Mouse (Mus musculus) liver, embryonic 12.5 days (tissue): ENCODE measurements around the gene Zfp385a. TPM values are rescaled to one million over a fixed set of nuclear protein-coding genes. Genes with fewer than 3 reads are reported as not detected.

Experiments
- ATAC-seq: fragments of 200-750 bp; cut with Nextera tagmentation; 2 replicates; pipeline ENCODE4 v1.8.0; 2017; ENCODE audit warnings: moderate number of reproducible peaks, mild to moderate bottlenecking, moderate library complexity
- H3K27ac ChIP-seq: fragments of 300-500 bp; sonication (generic); 2 replicates; pipeline ENCODE4 v1.5.1; 2016; ENCODE audit warnings: mild to moderate bottlenecking
- H3K27me3 ChIP-seq: fragments of 300-500 bp; sonication (generic); replicated peaks from 2 replicates; pipeline ENCODE4 v1.6.1; 2016; ENCODE audit warnings: mild to moderate bottlenecking, moderate library complexity
- H3K36me3 ChIP-seq: fragments of 300-500 bp; sonication (generic); 2 replicates; pipeline ENCODE4 v1.6.1; 2016; ENCODE audit warnings: mild to moderate bottlenecking, moderate library complexity
- H3K4me1 ChIP-seq: fragments of 300-500 bp; sonication (generic); 2 replicates; pipeline ENCODE4 v1.6.1; 2016
- H3K4me2 ChIP-seq: fragments of 300-500 bp; sonication (generic); 2 replicates; pipeline ENCODE4 v1.6.1; 2016; ENCODE audit warnings: mild to moderate bottlenecking, moderate library complexity
- H3K4me3 ChIP-seq: fragments of 300-500 bp; sonication (generic); 2 replicates; pipeline ENCODE4 v1.5.1; 2016; ENCODE audit warnings: mild to moderate bottlenecking, moderate library complexity
- H3K9ac ChIP-seq: fragments of 300-500 bp; sonication (generic); 2 replicates; pipeline ENCODE4 v1.6.1; 2016; ENCODE audit warnings: mild to moderate bottlenecking, moderate library complexity
- H3K9me3 ChIP-seq: fragments of 300-500 bp; sonication (generic); replicated peaks from 2 replicates; pipeline ENCODE4 v1.6.1; 2016; ENCODE audit warnings: mild to moderate bottlenecking, moderate library complexity
- WGBS: fragments of 180-500 bp; shearing (Covaris S2); methylation state at CpG from one replicate; pipeline ENCODE4 v1.1.7; 2016; ENCODE audit not compliant: insufficient replicate concordance; 5-methylcytosine and 5-hydroxymethylcytosine counted together
- polyA plus RNA-seq: library from polyadenylated mRNA; unstranded; fragments of >200 nt; fragmentation: Nextera tagmentation; extraction: Ambion mirVana; gene quantifications from 2 replicates; pipeline ENCODE4 v1.2.1, GENCODE M21; 2016

The Zfp385a gene
- 7.7 and 8.2 TPM in 2 replicates for polyA plus RNA-seq

DNA sequence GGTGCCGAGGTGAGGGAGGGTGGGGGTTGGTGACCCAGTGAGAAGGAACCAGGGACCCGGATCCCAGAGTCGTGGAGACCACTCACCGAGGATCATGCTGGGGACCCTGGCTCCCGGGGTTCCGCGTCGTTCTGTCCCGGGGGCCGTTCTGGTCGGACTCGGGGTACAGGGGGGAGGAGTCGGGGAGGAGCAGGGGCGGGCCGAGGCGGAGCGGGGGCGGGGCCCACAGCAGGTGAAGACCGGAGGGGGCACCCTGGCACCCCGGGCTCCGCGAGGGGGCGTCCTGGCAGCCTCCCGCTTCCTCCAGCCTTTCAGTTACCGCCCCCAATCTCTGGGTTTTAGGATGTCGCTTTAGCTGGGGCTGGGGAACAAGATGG lies at the start of gene Zfp385a:
Gene Zfp385a (minus strand): TSS at position 133 of the 377 bp plus-strand sequence.
- 2% methylated on average over 16 of the region's 26 CpGs for WGBS
- H3K4me2 ChIP-seq: peak within 1 kb of the TSS; percentile 94
- H3K4me1 ChIP-seq: peaks cover 64% of the 10 kb centered on the region
- H3K4me3 ChIP-seq: peak within 1 kb of the TSS; percentile 66
- peak within 1 kb of the TSS; percentile 66 for H3K9ac ChIP-seq
- H3K9me3 ChIP-seq: no peaks in the 10 kb centered on the region
- peaks cover 39% of the 10 kb centered on the region for H3K27me3 ChIP-seq
- peaks cover 15% of the 10 kb centered on the region for H3K36me3 ChIP-seq
- H3K27ac ChIP-seq: peak within 1 kb of the TSS; percentile 45
- ATAC-seq: peak; percentile 70

DNA sequence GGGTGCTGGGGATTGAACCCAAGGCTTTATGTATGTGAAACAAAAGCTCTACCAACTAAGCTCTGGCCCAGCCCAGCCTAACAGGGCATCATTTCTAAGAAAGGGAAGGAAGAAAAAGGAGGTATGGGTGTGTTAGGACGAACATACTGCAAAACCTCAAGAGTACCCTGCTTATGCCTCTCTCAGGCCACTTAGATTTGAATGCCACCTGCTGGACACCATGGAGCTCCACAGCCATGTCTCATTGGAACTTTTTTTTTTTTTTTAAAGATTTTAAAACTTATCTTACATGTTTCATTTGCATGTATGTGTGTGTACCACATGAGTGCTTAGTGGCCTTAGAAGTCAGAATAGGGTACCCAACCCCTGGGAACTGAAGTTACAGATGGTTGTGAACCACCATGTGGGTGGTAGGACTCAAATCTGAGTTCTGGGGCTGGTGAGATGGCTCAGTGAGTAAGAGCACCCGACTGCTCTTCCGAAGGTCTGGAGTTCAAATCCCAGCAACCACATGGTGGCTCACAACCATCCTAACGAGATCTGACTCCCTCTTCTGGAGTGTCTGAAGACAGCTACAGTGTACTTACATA lies 48.8 kb upstream of the Zfp385a start:
- Histone ChIP-seq H3K27ac (no peak overlapping the region), H3K9me3 (no peaks in the 10 kb centered on the region), H3K4me1 (0 out of 2 replicates have a peak, but pooled peaks cover 3% of the 10 kb centered on the region), H3K9ac (no peak overlapping the region), H3K4me2 (no peak overlapping the region), H3K36me3 (no peaks in the 10 kb centered on the region), H3K27me3 (no peaks in the 10 kb centered on the region; the same call in 1 of the 2 replicates), H3K4me3 (no peak overlapping the region)
- 34% methylated on average over 4 of the region's 4 CpGs for WGBS
- no peak for ATAC-seq

DNA sequence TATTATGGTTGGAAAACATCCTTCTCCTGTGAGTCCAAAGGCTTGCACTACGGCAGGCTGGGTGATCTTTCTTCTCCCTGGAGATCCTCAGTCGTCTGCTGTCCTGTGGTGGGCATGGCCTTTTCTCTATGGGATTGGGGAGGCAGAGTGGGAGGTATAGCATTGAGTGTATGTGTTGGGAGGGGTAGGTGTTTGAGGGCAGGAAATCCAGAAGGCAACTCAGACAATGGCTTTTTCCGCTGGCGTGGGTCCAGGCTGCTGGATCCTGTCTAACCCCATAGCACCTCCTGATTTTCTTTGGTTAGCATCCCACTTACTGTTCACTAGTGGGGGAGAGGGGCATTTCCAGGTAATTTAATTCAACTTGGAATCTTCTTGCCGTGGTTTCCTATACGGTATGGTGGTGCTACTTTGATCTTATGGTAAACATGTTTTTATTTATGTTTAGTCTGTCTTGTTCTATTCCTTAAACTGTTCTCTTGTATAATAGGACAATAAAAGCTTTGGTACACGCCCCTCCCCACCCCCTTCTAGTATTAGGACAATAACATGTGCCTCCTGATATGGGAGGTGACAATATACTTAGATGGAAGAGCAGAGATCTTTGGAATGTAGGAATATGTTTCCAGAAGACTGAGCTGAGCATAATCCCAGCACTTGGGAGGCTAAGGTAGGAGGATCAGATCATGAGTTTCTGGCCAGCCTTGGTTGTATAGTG lies 44.0 kb upstream of the Zfp385a start:
- no peaks in the 10 kb centered on the region for H3K9me3 ChIP-seq
- H3K36me3 ChIP-seq: no peaks in the 10 kb centered on the region
- ATAC-seq: no peak
- no peak overlapping the region for H3K9ac ChIP-seq
- no peak overlapping the region for H3K27ac ChIP-seq
- peaks cover 12% of the 10 kb centered on the region; the same call in 1 of the 2 replicates for H3K27me3 ChIP-seq
- no peak overlapping the region for H3K4me2 ChIP-seq
- H3K4me3 ChIP-seq: no peak overlapping the region
- WGBS: 43% methylated on average over 7 of the region's 7 CpGs
- 0 out of 2 replicates have a peak, but pooled peaks cover 4% of the 10 kb centered on the region for H3K4me1 ChIP-seq

DNA sequence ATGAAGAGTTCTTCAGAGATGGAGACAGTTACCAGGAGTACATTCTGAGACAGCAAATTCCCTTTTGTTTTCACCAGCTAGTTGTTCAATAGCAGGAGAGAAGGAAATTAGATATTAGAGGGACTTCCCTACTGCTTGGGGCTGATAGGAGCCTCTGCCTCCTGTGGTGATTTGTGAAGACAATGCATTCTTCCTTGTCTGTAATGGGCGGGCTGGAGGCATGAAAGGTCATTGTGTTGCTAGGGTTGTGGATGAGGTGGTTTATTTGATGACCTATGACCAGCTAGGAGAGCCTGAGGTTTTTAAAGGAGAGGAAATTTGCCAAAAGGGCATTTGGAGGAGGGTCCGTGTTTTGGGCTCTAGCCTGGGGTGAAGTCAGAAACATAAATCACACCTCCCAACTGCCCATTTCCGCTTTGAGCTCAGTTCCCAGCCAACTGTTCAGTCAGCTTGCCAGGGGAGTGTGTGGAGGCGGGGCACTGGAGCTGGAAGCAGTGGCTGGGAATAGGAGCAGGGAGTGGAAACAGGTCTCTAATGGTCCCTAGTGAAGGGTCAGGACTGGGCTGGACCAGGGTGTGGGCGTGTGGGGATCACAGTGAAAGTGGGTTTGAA lies 43.0 kb upstream of the Zfp385a start:
- Histone ChIP-seq H3K27ac (no peak overlapping the region), H3K27me3 (peaks cover 12% of the 10 kb centered on the region; the same call in 1 of the 2 replicates), H3K4me3 (no peak overlapping the region), H3K9me3 (no peaks in the 10 kb centered on the region), H3K4me1 (peaks cover 14% of the 10 kb centered on the region), H3K36me3 (no peaks in the 10 kb centered on the region), H3K9ac (no peak overlapping the region), H3K4me2 (no peak overlapping the region)
- ATAC-seq: no peak
- 23% methylated on average over 5 of the region's 5 CpGs for WGBS

DNA sequence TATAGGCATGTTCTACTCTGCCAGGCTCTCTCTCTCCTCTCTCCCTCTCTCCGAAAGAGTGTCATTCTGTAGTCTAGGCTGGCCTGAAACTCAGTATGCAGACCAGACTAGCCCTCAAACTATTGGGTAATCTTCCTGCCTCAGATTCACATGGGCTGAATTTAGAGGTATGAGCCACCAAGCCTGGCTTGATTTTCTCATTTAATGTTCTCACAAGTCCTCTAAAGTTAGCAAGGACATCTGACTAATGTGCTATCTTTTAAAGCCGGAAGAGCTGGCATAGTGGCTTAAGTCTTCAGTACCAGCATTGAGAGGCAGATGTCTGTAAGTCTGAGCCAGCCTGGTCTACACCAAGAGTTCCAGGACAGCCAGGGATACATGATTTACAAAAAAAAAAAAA lies 42.2 kb upstream of the Zfp385a start:
- Histone ChIP-seq H3K27me3 (peaks cover 12% of the 10 kb centered on the region; the same call in 1 of the 2 replicates), H3K4me1 (peaks cover 17% of the 10 kb centered on the region), H3K9me3 (no peaks in the 10 kb centered on the region), H3K4me3 (no peak overlapping the region), H3K36me3 (no peaks in the 10 kb centered on the region), H3K9ac (no peak overlapping the region), H3K27ac (no peak overlapping the region), H3K4me2 (no peak overlapping the region)
- 58% methylated on average over 2 of the region's 2 CpGs for WGBS
- no peak for ATAC-seq

DNA sequence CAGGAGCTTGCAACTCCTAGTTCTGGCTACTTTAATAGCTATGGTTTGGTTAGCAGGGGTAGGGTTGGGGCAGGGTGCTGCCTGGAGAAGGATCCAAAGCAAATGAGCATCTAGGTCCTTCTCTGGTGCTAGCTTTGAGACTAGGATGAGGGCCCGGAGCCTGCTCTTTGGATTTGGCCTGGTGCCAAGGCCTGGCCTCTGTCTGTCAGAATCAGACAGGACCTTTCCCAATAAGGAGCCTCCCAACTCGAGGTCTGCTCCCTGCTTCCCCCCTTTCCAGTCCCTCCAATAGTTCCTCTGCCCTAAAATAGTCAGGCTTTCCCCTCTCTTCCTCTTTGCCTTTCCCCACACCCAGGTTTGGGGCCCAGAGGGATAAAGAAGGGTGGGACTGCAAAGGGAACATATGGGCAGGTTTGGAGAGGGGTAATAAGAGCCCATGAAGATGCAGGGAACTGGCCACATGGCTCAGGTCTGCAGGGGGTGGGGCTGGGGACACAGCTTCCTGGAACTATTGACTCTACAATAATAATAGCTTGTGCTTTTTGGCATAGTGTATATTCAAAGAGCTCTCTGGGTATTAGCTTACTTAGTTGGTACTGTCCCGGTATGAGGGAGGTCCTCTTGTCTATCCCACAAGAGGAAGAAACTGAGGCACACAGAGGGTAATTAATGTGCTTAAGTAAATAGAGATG lies 38.9 kb upstream of the Zfp385a start:
- H3K9me3 ChIP-seq: no peaks in the 10 kb centered on the region
- WGBS: 42% methylated on average over 3 of the region's 3 CpGs
- H3K27me3 ChIP-seq: peaks cover 22% of the 10 kb centered on the region; the same call in 1 of the 2 replicates
- H3K4me1 ChIP-seq: peaks cover 16% of the 10 kb centered on the region
- no peak overlapping the region for H3K9ac ChIP-seq
- H3K4me2 ChIP-seq: no peak overlapping the region
- no peak for ATAC-seq
- H3K36me3 ChIP-seq: no peaks in the 10 kb centered on the region
- H3K4me3 ChIP-seq: no peak overlapping the region
- no peak overlapping the region for H3K27ac ChIP-seq

DNA sequence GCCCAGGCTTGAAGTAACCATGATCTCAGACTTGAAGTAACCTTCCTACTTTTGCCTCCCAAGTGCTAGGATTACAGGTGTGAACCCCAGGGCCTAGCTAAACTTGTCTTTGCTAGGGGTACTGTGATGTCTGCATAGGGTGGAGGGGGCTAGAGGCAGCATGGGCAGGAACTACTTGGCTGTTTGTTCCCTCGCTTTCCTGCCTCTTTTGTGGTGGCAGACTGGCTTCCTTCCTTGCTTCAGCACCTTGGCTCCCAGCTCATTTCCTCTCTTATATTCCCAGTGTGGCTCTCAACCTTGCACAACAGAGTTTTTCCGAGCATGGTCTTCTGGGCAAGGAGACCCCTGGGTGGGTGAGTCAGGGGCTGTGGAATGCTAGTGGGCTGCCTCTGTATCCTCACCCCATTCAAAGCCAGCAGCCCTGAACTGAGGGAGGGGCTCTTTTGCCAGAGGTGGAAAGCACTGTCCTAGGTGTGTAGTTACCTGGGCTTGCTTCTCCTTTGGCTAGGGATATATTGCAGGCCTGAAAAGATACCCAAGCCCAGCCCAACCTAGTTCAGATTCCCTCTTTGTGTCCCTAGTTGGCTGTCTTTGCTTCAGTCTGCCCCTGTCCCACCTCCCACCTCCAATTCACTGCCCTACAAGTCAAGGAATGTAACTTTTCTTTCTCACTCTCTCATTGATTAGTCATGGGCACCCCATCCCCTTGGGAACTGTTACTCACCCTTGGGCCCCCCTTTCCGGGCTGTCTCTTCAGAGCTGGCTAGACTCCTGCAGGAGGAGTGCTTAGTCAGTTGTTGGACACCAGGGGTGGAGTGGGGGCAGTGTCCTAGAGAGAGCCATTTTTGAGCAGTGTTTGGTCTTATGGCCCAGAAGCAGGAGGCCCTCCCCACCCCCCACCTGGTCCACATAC lies 38.1 kb upstream of the Zfp385a start:
- ATAC-seq: no peak
- Histone ChIP-seq H3K4me1 (peaks cover 14% of the 10 kb centered on the region), H3K9me3 (no peaks in the 10 kb centered on the region), H3K9ac (no peak overlapping the region), H3K4me2 (no peak overlapping the region), H3K27me3 (peaks cover 20% of the 10 kb centered on the region; the same call in 1 of the 2 replicates), H3K36me3 (no peaks in the 10 kb centered on the region), H3K4me3 (no peak overlapping the region), H3K27ac (no peak overlapping the region)
- 46% methylated on average over 3 of the region's 3 CpGs for WGBS

DNA sequence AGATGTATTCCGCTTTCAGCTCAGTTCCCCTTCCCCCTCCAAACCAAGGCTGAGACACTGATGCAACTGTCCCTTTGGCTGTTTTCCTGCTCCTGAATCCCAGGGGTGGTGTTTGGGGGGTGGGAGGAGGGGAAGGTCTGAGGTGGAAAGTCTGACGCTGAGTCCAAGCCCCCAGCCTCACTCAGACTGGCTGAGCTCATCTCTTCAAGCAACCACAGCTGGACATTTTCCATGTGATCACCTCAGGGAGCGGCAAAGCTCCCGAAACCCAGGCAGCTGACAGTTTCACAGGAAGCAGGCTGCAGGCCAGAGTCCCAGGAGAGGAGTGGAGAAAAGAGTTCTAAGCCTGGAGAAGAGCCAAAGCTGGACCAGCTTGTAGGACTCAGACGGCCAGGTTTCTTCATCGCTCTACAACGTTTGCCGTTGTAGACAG lies 37.0 kb upstream of the Zfp385a start:
- H3K9me3 ChIP-seq: no peaks in the 10 kb centered on the region
- H3K4me1 ChIP-seq: peaks cover 14% of the 10 kb centered on the region
- no peak for ATAC-seq
- H3K36me3 ChIP-seq: no peaks in the 10 kb centered on the region
- 63% methylated on average over 8 of the region's 8 CpGs for WGBS
- H3K9ac ChIP-seq: no peak overlapping the region
- no peak overlapping the region for H3K4me3 ChIP-seq
- H3K27me3 ChIP-seq: peaks cover 13% of the 10 kb centered on the region; the same call in 1 of the 2 replicates
- no peak overlapping the region for H3K4me2 ChIP-seq
- no peak overlapping the region for H3K27ac ChIP-seq

DNA sequence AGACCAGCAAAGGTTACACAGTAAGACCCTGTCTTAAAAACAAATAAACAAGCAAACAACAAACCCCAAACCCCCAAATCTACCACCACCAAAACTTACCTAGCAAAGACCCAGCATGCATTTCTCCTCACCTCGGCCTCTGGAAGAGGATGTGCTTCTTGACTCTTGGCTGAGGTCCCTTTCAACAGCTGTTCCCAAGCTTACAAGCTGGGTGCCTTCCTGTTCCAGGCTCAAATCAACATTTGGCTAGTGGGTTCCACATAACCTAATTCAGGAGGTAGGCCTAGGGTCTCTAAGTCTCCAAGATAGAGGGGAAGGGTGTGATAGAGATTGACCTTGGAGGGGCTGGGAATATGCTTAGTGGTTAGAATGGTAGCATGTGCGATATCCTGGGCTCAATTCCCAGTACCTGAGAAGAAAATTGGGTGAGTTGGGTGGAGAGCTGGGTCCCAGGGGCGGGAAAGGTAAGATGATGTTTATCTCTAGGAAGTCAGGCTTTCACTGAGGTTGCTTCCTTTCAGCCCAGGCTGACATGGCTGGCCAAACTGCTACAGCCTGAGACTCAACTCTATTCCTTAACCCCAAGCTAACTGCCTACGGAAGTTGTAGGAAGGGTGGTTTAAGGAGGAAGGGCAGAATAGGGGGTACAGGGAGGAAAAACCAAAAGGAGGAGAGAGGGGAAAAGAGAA lies 35.4 kb upstream of the Zfp385a start:
- Histone ChIP-seq H3K4me3 (no peak overlapping the region), H3K4me1 (peaks cover 14% of the 10 kb centered on the region), H3K27me3 (peaks cover 12% of the 10 kb centered on the region; the same call in 1 of the 2 replicates), H3K4me2 (no peak overlapping the region), H3K9ac (no peak overlapping the region), H3K9me3 (no peaks in the 10 kb centered on the region), H3K27ac (no peak overlapping the region), H3K36me3 (no peaks in the 10 kb centered on the region)
- ATAC-seq: no peak
- 56% methylated on average over 4 of the region's 4 CpGs for WGBS

DNA sequence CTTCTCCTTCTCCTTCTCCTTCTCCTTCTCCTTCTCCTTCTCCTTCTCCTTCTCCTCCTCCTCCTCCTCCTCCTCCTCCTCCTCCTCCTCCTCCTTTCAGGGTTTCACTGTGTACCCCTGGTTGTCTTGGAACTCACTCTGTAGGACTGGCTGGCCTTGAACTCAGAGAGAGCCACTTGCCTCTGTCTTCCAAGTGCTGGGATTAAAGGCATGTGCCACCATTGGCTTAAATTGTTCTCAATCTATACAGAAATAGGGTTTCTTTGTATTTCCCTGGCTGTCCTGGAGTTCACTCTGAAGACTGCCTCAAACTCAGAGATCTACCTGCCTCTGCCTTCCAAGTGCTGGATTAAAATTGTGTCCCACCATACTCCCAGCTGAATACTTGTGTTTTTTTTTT lies 32.6 kb upstream of the Zfp385a start:
- H3K27me3 ChIP-seq: peaks cover 23% of the 10 kb centered on the region
- no peak for ATAC-seq
- H3K36me3 ChIP-seq: no peaks in the 10 kb centered on the region
- no peak overlapping the region for H3K9ac ChIP-seq
- H3K9me3 ChIP-seq: no peaks in the 10 kb centered on the region
- H3K27ac ChIP-seq: no peak overlapping the region
- 0 out of 2 replicates have a peak, but pooled peaks cover under 1% of the 10 kb centered on the region for H3K4me1 ChIP-seq
- no peak overlapping the region for H3K4me3 ChIP-seq
- no peak overlapping the region for H3K4me2 ChIP-seq

DNA sequence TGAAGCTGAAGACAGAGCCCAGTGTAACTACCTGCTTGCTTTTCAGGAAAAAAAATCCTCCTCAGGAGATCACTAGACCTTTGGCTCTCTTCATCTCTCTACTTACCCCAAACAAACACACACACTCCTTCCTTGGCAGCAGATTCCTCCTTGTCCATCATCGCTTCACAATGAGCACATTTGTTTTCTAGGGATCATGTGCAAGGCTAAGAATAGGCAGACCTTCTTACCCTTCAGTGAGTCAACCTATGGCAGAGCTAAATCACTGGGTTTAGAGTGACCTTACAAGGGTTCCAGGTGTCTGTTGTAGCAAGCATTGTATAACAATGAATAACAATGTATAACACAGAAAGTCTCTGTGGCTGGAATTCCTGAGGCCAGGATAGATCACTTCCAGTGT lies 31.8 kb upstream of the Zfp385a start:
- Histone ChIP-seq H3K27me3 (peaks cover 30% of the 10 kb centered on the region), H3K9me3 (no peaks in the 10 kb centered on the region), H3K4me2 (no peak overlapping the region), H3K9ac (no peak overlapping the region), H3K4me1 (peaks cover 8% of the 10 kb centered on the region), H3K36me3 (no peaks in the 10 kb centered on the region), H3K4me3 (no peak overlapping the region), H3K27ac (no peak overlapping the region)
- no peak for ATAC-seq
- WGBS: 64% methylated on average over 1 of the region's 1 CpGs
